Mouse (Mus musculus): Measurements from ENCODE around the gene Pmf1. TPM values are rescaled to one million over a fixed set of nuclear protein-coding genes. Genes with fewer than 3 reads are reported as not detected.
A peak's percentile ranks its signal among the peaks of the same experiment; 100 is the strongest.

Pmf1 gene
- total RNA-seq (2015; ENCODE audit: low replicate concordance) (33.2 and 56.6 TPM in 2 replicates), total RNA-seq (2017; ENCODE audit: low replicate concordance) (42.1 and 43.4 TPM in 2 replicates)

GRCm38 (mm10) chr3:88409741-88410644, at the start of gene Pmf1:
Pmf1 (minus strand) TSS chr3:88410331.
- ATAC-seq (replicated peaks; ENCODE audit: low FRiP score, poor library complexity, severe bottlenecking), result peak; percentile 82

- ATAC-seq (replicated peaks; ENCODE audit: low FRiP score, poor library complexity, severe bottlenecking), result no peak
Observed at GRCm38 (mm10) chr3:88458778-88459219, 48.7 kb upstream of the Pmf1 start.

- no peak for ATAC-seq (replicated peaks; ENCODE audit: low FRiP score, poor library complexity, severe bottlenecking)
Observed at GRCm38 (mm10) chr3:88456746-88457532, 46.8 kb upstream of the Pmf1 start.

GRCm38 (mm10) chr3:88456313-88456712, 46.2 kb upstream of the Pmf1 start:
- ATAC-seq (replicated peaks; ENCODE audit: low FRiP score, poor library complexity, severe bottlenecking), result no peak

GRCm38 (mm10) chr3:88455588-88456264, 45.6 kb upstream of the Pmf1 start:
- ATAC-seq (replicated peaks; ENCODE audit: low FRiP score, poor library complexity, severe bottlenecking), result no peak

- ATAC-seq (replicated peaks; ENCODE audit: low FRiP score, poor library complexity, severe bottlenecking), result no peak
Observed at GRCm38 (mm10) chr3:88454762-88455587, 44.8 kb upstream of the Pmf1 start.

- ATAC-seq (replicated peaks; ENCODE audit: low FRiP score, poor library complexity, severe bottlenecking), result no peak
Observed at GRCm38 (mm10) chr3:88453986-88454385, 43.9 kb upstream of the Pmf1 start.

- no peak for ATAC-seq (replicated peaks; ENCODE audit: low FRiP score, poor library complexity, severe bottlenecking)
Observed at GRCm38 (mm10) chr3:88453369-88453768, 43.2 kb upstream of the Pmf1 start.

- ATAC-seq (replicated peaks; ENCODE audit: low FRiP score, poor library complexity, severe bottlenecking), result no peak
Observed at GRCm38 (mm10) chr3:88452716-88453115, 42.6 kb upstream of the Pmf1 start.

GRCm38 (mm10) chr3:88452246-88452645, 42.1 kb upstream of the Pmf1 start:
- no peak for ATAC-seq (replicated peaks; ENCODE audit: low FRiP score, poor library complexity, severe bottlenecking)

- no peak for ATAC-seq (replicated peaks; ENCODE audit: low FRiP score, poor library complexity, severe bottlenecking)
Observed at GRCm38 (mm10) chr3:88450379-88451131, 40.4 kb upstream of the Pmf1 start.

- no peak for ATAC-seq (replicated peaks; ENCODE audit: low FRiP score, poor library complexity, severe bottlenecking)
Observed at GRCm38 (mm10) chr3:88449395-88450023, 39.4 kb upstream of the Pmf1 start.

GRCm38 (mm10) chr3:88448443-88448842, 38.3 kb upstream of the Pmf1 start:
- ATAC-seq (replicated peaks; ENCODE audit: low FRiP score, poor library complexity, severe bottlenecking), result no peak

- no peak for ATAC-seq (replicated peaks; ENCODE audit: low FRiP score, poor library complexity, severe bottlenecking)
Observed at GRCm38 (mm10) chr3:88447676-88448183, 37.6 kb upstream of the Pmf1 start.

- ATAC-seq (replicated peaks; ENCODE audit: low FRiP score, poor library complexity, severe bottlenecking), result no peak
Observed at GRCm38 (mm10) chr3:88446471-88447123, 36.5 kb upstream of the Pmf1 start.

- no peak for ATAC-seq (replicated peaks; ENCODE audit: low FRiP score, poor library complexity, severe bottlenecking)
Observed at GRCm38 (mm10) chr3:88442888-88443287, 32.8 kb upstream of the Pmf1 start.

- ATAC-seq (replicated peaks; ENCODE audit: low FRiP score, poor library complexity, severe bottlenecking), result no peak
Observed at GRCm38 (mm10) chr3:88442488-88442887, 32.4 kb upstream of the Pmf1 start.
